15 mouse cellular contexts compared by ENCODE assay signal in genomic region chr19:5944145-5944544, GRCm38 (mm10). TPM values are rescaled to one million over a fixed set of nuclear protein-coding genes. Genes with fewer than 3 reads are reported as not detected.
DNase-seq lines count a peak whose midpoint lies in the region; ATAC-seq and TF ChIP-seq lines count a peak whose summit lies in the region.
"Had no signal": no experiment of that assay in that cellular context is flagged by ENCODE, and none has a peak within 500 bp of the region (broad histone marks: within the 10 kb centered on the region; RNA-seq: fewer than 3 reads in every experiment).

No protein-coding gene starts in this region.

- H3K9me3 ChIP-seq in intestine, embryonic 14.5 days (ENCODE audit: control insufficient read depth, low read length), result no peaks in the 10 kb centered on the region
- H3K9me3 ChIP-seq in intestine, postnatal 0 days (ENCODE audit: control insufficient read depth), result no peaks in the 10 kb centered on the region
- no peaks in the 10 kb centered on the region for H3K9me3 ChIP-seq in stomach, embryonic 16.5 days (replicated peaks; ENCODE audit: control insufficient read depth, low read length)
- no peaks in the 10 kb centered on the region for H3K9me3 ChIP-seq in stomach, postnatal 0 days (ENCODE audit: control insufficient read depth, low read length)
- no peaks in the 10 kb centered on the region for H3K9me3 ChIP-seq in liver, embryonic 15.5 days (replicated peaks)
- H3K9me3 ChIP-seq: neural tube, embryonic 13.5 days had no signal

- no peak overlapping the region for H3K4me2 ChIP-seq in intestine, embryonic 14.5 days (ENCODE audit: low read length)
- H3K4me2 ChIP-seq in intestine, postnatal 0 days (replicated peaks; ENCODE audit: low read depth), result no peak overlapping the region
- no peak overlapping the region for H3K4me2 ChIP-seq in stomach, embryonic 16.5 days (ENCODE audit: low read depth, low read length)
- H3K4me2 ChIP-seq in stomach, postnatal 0 days (replicated peaks; ENCODE audit: low read depth), result no peak overlapping the region
- no peak overlapping the region for H3K4me2 ChIP-seq in liver, embryonic 15.5 days
- H3K4me2 ChIP-seq: neural tube, embryonic 13.5 days had no signal

- TF ChIP-seq EP300 in stomach, postnatal 0 days (optimal IDR thresholded peaks at IDR 0.05), result no peak

- ATAC-seq in intestine, embryonic 14.5 days (replicated peaks; ENCODE audit: low FRiP score, low TSS enrichment, low read depth), result no peak
- no peak for ATAC-seq in intestine, postnatal 0 days
- no peak for ATAC-seq in stomach, embryonic 16.5 days (ENCODE audit: insufficient read depth, low FRiP score)
- ATAC-seq in stomach, postnatal 0 days (ENCODE audit: low FRiP score, low TSS enrichment), result no peak
- no peak for ATAC-seq in liver, embryonic 15.5 days (ENCODE audit: insufficient read depth)

- no peak for TF ChIP-seq CTCF in intestine, postnatal 0 days (IDR thresholded peaks at IDR 0.05; ENCODE audit: low read depth)
- no peak for TF ChIP-seq CTCF in stomach, postnatal 0 days (IDR thresholded peaks at IDR 0.05; ENCODE audit: low read depth)

- DNase-seq in intestine, embryonic 14.5 days (ENCODE audit: low spot score), result no peak
- DNase-seq in stomach, postnatal 0 days (ENCODE audit: low spot score), result no peak
- no peak for DNase-seq in cerebellum, adult 18-20 months
- DNase-seq in embryo, embryonic 9.5 days (ENCODE audit: extremely low spot score), result no peak
- DNase-seq: adrenal gland, postnatal 36 days; cerebellum, adult 9-11 months; gastrocnemius, postnatal 36 days; kidney, adult 11 months; layer of hippocampus, postnatal 36 days had no signal

- H3K4me1 ChIP-seq in intestine, embryonic 14.5 days (replicated peaks; ENCODE audit: control insufficient read depth, insufficient read depth, low read length), result peaks cover 16% of the 10 kb centered on the region
- peaks cover 12% of the 10 kb centered on the region for H3K4me1 ChIP-seq in intestine, postnatal 0 days (replicated peaks; ENCODE audit: control insufficient read depth, insufficient read depth, low read length)
- H3K4me1 ChIP-seq in stomach, embryonic 16.5 days (ENCODE audit: control insufficient read depth, insufficient read depth, low read length), result peaks cover 34% of the 10 kb centered on the region
- H3K4me1 ChIP-seq in stomach, postnatal 0 days (replicated peaks; ENCODE audit: control insufficient read depth, insufficient read depth), result peaks cover 13% of the 10 kb centered on the region
- H3K4me1 ChIP-seq in liver, embryonic 15.5 days (replicated peaks), result peaks cover 36% of the 10 kb centered on the region

- WGBS in intestine, embryonic 14.5 days, result 70% methylated on average over 8 of the region's 8 CpGs
- 74% methylated on average over 8 of the region's 8 CpGs for WGBS in intestine, postnatal 0 days
- 78% methylated on average over 8 of the region's 8 CpGs for WGBS in stomach, embryonic 16.5 days
- 77% methylated on average over 8 of the region's 8 CpGs for WGBS in stomach, postnatal 0 days
- 69% methylated on average over 8 of the region's 8 CpGs for WGBS in liver, embryonic 15.5 days (ENCODE audit: insufficient replicate concordance)

- peak overlapping the region; percentile 38; the same call in 1 of the 2 replicates for H3K27ac ChIP-seq in intestine, embryonic 14.5 days (ENCODE audit: low read depth)
- no peak overlapping the region for H3K27ac ChIP-seq in intestine, postnatal 0 days (ENCODE audit: low read depth, low read length)
- 0 out of 2 replicates have a peak overlapping the region, but pooled peaks have one; percentile 23 for H3K27ac ChIP-seq in stomach, embryonic 16.5 days (ENCODE audit: low read length)
- no peak overlapping the region for H3K27ac ChIP-seq in stomach, postnatal 0 days (replicated peaks)
- H3K27ac ChIP-seq in liver, embryonic 15.5 days (replicated peaks), result 0 out of 2 replicates have a peak overlapping the region, but pooled peaks have one; percentile 6
- H3K27ac ChIP-seq: macrophage; neural tube, embryonic 13.5 days had no signal

- H3K9ac ChIP-seq in intestine, embryonic 14.5 days (ENCODE audit: low read length), result no peak overlapping the region
- H3K9ac ChIP-seq in intestine, postnatal 0 days (ENCODE audit: low read depth, low read length), result no peak overlapping the region
- H3K9ac ChIP-seq in stomach, embryonic 16.5 days (ENCODE audit: low read length), result no peak overlapping the region
- H3K9ac ChIP-seq in stomach, postnatal 0 days (ENCODE audit: low read length), result no peak overlapping the region
- H3K9ac ChIP-seq in liver, embryonic 15.5 days, result no peak overlapping the region
- H3K9ac ChIP-seq: neural tube, embryonic 13.5 days had no signal

- peaks cover 59% of the 10 kb centered on the region for H3K36me3 ChIP-seq in intestine, embryonic 14.5 days (ENCODE audit: control insufficient read depth, insufficient read depth, low read length)
- H3K36me3 ChIP-seq in intestine, postnatal 0 days (ENCODE audit: control insufficient read depth, insufficient read depth), result peaks cover 48% of the 10 kb centered on the region; the same call in 1 of the 2 replicates
- 0 out of 2 replicates have a peak, but pooled peaks cover under 1% of the 10 kb centered on the region for H3K36me3 ChIP-seq in stomach, embryonic 16.5 days (ENCODE audit: control insufficient read depth, insufficient read depth, low read length)
- peaks cover 4% of the 10 kb centered on the region; the same call in 1 of the 2 replicates for H3K36me3 ChIP-seq in stomach, postnatal 0 days (ENCODE audit: control insufficient read depth, insufficient read depth, low read length)
- H3K36me3 ChIP-seq in liver, embryonic 15.5 days (replicated peaks), result peaks cover 99% of the 10 kb centered on the region

- no peak overlapping the region for H3K4me3 ChIP-seq in intestine, embryonic 14.5 days (ENCODE audit: low read depth, low read length)
- H3K4me3 ChIP-seq in intestine, postnatal 0 days (ENCODE audit: low read depth, low read length), result no peak overlapping the region
- no peak overlapping the region for H3K4me3 ChIP-seq in stomach, embryonic 16.5 days (replicated peaks; ENCODE audit: low read length)
- H3K4me3 ChIP-seq in stomach, postnatal 0 days (ENCODE audit: low read depth, low read length), result no peak overlapping the region
- no peak overlapping the region for H3K4me3 ChIP-seq in liver, embryonic 15.5 days (replicated peaks)
- H3K4me3 ChIP-seq: neural tube, embryonic 13.5 days had no signal

- no peaks in the 10 kb centered on the region for H3K27me3 ChIP-seq in intestine, embryonic 14.5 days (replicated peaks; ENCODE audit: control insufficient read depth, insufficient read depth, low read length)
- H3K27me3 ChIP-seq in intestine, postnatal 0 days (replicated peaks; ENCODE audit: control insufficient read depth, insufficient read depth, low read length), result no peaks in the 10 kb centered on the region
- no peaks in the 10 kb centered on the region for H3K27me3 ChIP-seq in stomach, embryonic 16.5 days (ENCODE audit: control insufficient read depth, insufficient read depth, low read length)
- no peaks in the 10 kb centered on the region for H3K27me3 ChIP-seq in stomach, postnatal 0 days (ENCODE audit: control insufficient read depth, insufficient read depth, low read length)
- no peaks in the 10 kb centered on the region for H3K27me3 ChIP-seq in liver, embryonic 15.5 days
- H3K27me3 ChIP-seq: neural tube, embryonic 13.5 days had no signal

RNA-seq across cellular contexts. Expression of gene Cdc42ep2, which starts 19.5 kb away (rescaled TPM):
- 7.0 and 9.3 TPM in 2 replicates for polyA plus RNA-seq in intestine, embryonic 14.5 days (2014; fragmentation: Nextera tagmentation; extraction: Ambion mirVana)
- 6.5 and 6.6 TPM in 2 replicates for polyA plus RNA-seq in intestine, postnatal 0 days (2015; fragmentation: Nextera tagmentation; extraction: Ambion mirVana)
- 13.4 and 13.9 TPM in 2 replicates for polyA plus RNA-seq in stomach, embryonic 16.5 days (2015; fragmentation: Nextera tagmentation; extraction: Ambion mirVana)
- 7.9 and 8.1 TPM in 2 replicates for polyA plus RNA-seq in stomach, postnatal 0 days (2015; fragmentation: Nextera tagmentation; extraction: Ambion mirVana)
- 2.9 and 3.1 TPM in 2 replicates for polyA plus RNA-seq in liver, embryonic 15.5 days (2015; fragmentation: Nextera tagmentation; extraction: Ambion mirVana)

RNA-seq across cellular contexts. Expression of gene Pola2, which starts 19.9 kb away (rescaled TPM):
- 84.4 and 87.9 TPM in 2 replicates for polyA plus RNA-seq in intestine, embryonic 14.5 days (2014; fragmentation: Nextera tagmentation; extraction: Ambion mirVana)
- 23.5 and 23.9 TPM in 2 replicates for polyA plus RNA-seq in intestine, postnatal 0 days (2015; fragmentation: Nextera tagmentation; extraction: Ambion mirVana)
- polyA plus RNA-seq in stomach, embryonic 16.5 days (2015; fragmentation: Nextera tagmentation; extraction: Ambion mirVana), result 49.6 and 50.4 TPM in 2 replicates
- polyA plus RNA-seq in stomach, postnatal 0 days (2015; fragmentation: Nextera tagmentation; extraction: Ambion mirVana), result 20.4 and 21.2 TPM in 2 replicates
- 53.8 and 58.9 TPM in 2 replicates for polyA plus RNA-seq in liver, embryonic 15.5 days (2015; fragmentation: Nextera tagmentation; extraction: Ambion mirVana)

RNA-seq across cellular contexts. Expression of gene Dpf2, which starts 31.3 kb away (rescaled TPM):
- polyA plus RNA-seq in intestine, embryonic 14.5 days (2014; fragmentation: Nextera tagmentation; extraction: Ambion mirVana), result 131 and 145 TPM in 2 replicates
- 49.9 and 51.9 TPM in 2 replicates for polyA plus RNA-seq in intestine, postnatal 0 days (2015; fragmentation: Nextera tagmentation; extraction: Ambion mirVana)
- polyA plus RNA-seq in stomach, embryonic 16.5 days (2015; fragmentation: Nextera tagmentation; extraction: Ambion mirVana), result 117 and 127 TPM in 2 replicates
- 47.0 and 54.9 TPM in 2 replicates for polyA plus RNA-seq in stomach, postnatal 0 days (2015; fragmentation: Nextera tagmentation; extraction: Ambion mirVana)
- polyA plus RNA-seq in liver, embryonic 15.5 days (2015; fragmentation: Nextera tagmentation; extraction: Ambion mirVana), result 52.7 and 59.4 TPM in 2 replicates

RNA-seq across cellular contexts. Expression of gene Slc22a20, which starts 41.8 kb away (rescaled TPM):
- polyA plus RNA-seq in intestine, embryonic 14.5 days (2014; fragmentation: Nextera tagmentation; extraction: Ambion mirVana), result not detected in 2 replicates
- polyA plus RNA-seq in intestine, postnatal 0 days (2015; fragmentation: Nextera tagmentation; extraction: Ambion mirVana), result not detected in 2 replicates
- polyA plus RNA-seq in stomach, embryonic 16.5 days (2015; fragmentation: Nextera tagmentation; extraction: Ambion mirVana), result not detected in 2 replicates
- polyA plus RNA-seq in stomach, postnatal 0 days (2015; fragmentation: Nextera tagmentation; extraction: Ambion mirVana), result not detected in 2 replicates
- polyA plus RNA-seq in liver, embryonic 15.5 days (2015; fragmentation: Nextera tagmentation; extraction: Ambion mirVana), result 0.05 TPM in 1 of 2 replicates, not detected in the other
- polyA plus RNA-seq: macrophage; neural tube, embryonic 13.5 days; stomach, embryonic 14.5 days had no signal

RNA-seq across cellular contexts. Expression of gene Tigd3, which starts 50.2 kb away (rescaled TPM):
- 2.0 and 2.1 TPM in 2 replicates for polyA plus RNA-seq in intestine, embryonic 14.5 days (2014; fragmentation: Nextera tagmentation; extraction: Ambion mirVana)
- polyA plus RNA-seq in intestine, postnatal 0 days (2015; fragmentation: Nextera tagmentation; extraction: Ambion mirVana), result 1.0 and 1.2 TPM in 2 replicates
- polyA plus RNA-seq in stomach, embryonic 16.5 days (2015; fragmentation: Nextera tagmentation; extraction: Ambion mirVana), result 1.7 and 1.8 TPM in 2 replicates
- 0.77 and 1.0 TPM in 2 replicates for polyA plus RNA-seq in stomach, postnatal 0 days (2015; fragmentation: Nextera tagmentation; extraction: Ambion mirVana)
- polyA plus RNA-seq in liver, embryonic 15.5 days (2015; fragmentation: Nextera tagmentation; extraction: Ambion mirVana), result 2.8 and 2.9 TPM in 2 replicates

Comparison
In these comparisons a context has a peak if more than half of its experiments do, and no peak if none do; other contexts are left out.
1. H3K27ac ChIP-seq: peak in intestine, embryonic 14.5 days (single experiment), stomach, embryonic 16.5 days (single experiment) and liver, embryonic 15.5 days (single experiment); none in intestine, postnatal 0 days (single experiment) and stomach, postnatal 0 days (single experiment).